Mouse (Mus musculus): Measurements from ENCODE around the gene Peli1. TPM values are rescaled to one million over a fixed set of nuclear protein-coding genes. Genes with fewer than 3 reads are reported as not detected.

Peli1 gene
- 108 TPM for polyA plus RNA-seq (2014; fragmentation: Illumina TruSeq; extraction: RNeasy Lipid Tissue Mini Kit (QIAGEN cat#74804); ENCODE audit: low read depth, low replicate concordance)

DNA sequence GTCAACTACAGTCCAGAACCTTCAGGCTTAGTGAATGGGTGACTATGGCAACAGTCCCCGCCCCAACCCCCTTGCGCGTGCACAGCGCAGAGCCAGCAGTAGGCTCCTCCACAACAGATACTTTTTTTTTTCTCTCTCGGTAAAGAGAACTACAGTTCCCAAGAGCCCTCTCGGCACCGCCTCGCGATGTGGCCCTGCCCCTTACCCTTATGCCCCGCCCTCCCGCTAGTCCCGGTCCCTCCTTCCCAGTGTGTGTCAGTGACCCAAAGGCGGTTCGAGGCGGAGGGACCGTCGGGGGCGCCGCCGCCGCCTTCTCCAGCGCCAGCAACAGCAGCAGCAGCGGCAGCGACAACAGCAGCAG, at the start of gene Peli1:
TSS of gene Peli1 (plus strand) at position 225 of the 361 bp plus-strand sequence.

Other genes starting within 250 kb of the Peli1 start
- 255 TPM for gene Vps54, start 148.0 kb downstream of the Peli1 start, polyA plus RNA-seq (2014; fragmentation: Illumina TruSeq; extraction: RNeasy Lipid Tissue Mini Kit (QIAGEN cat#74804); ENCODE audit: low read depth, low replicate concordance)